Mouse (Mus musculus): ENCODE measurements at regions not wholly inside any gene's neighbourhood (a gene's known extent, or its start where the extent isn't known, plus 50 kb on each side); places are given as distances from the start of the nearest gene placed in this dataset.

DNA sequence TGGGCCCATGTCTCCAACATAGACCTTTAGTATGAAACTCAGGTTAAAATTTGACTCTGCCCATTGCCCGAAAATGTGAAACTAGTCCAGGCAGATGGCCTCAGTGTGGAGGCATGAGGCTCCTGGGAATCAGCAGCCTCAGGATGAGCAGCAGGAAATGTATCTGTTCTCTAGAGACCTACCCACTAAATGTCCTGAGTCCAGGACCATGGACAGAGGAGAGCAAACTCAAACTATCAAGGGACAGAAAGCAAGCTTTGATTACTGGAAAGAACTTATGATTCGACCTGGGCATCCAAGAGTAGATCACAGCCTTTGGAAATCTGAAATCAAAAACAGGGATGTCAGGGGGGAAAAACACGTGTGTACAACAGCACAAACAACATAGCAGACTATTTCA is 230.3 kb upstream of the Ncam1 start:
- intact Hi-C loops (cut with DNase I) = no loop called here
- DNase-seq = peak; percentile 51 to 61

DNA sequence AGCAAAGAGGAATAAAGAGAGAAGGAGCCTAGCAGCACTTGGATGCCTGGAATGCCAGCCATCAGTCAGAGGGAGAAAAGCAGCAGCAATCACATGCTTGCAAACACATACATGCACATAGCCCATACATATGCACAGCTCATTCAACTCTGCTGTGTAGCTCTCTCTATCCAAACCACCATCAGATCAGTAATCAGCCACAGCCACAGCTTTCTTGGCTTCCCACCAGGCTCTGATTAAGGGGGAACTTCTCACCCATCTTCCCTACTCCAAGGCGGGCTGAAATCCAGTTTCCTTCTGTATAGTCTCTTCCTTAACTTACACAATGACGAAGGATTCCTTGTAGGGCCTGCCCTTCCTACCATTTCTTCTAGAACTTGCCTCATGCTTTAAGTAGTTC is 229.8 kb upstream of the Ncam1 start:
- intact Hi-C loops (cut with DNase I) = no loop called here
- no peak for DNase-seq

DNA sequence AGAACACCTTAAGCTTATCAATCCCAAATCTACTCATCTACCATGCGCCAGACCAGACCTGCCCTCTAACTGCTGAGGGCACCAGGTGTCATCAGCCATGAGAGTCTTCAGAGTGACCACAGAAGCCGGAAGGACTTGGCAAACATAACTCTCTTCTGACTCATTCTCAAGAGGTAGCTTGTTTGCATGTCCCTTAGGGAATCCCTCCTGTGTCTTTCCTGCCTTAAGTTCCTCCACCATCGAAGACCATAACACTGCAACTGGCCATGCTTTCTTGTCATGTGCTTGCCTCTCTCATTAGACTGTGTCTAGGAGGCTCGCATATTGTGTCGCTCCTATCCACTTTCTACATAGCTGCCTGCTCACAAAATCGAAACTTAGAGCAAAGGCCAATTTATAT is 226.1 kb upstream of the Ncam1 start:
- intact Hi-C loops (cut with DNase I) = no loop called here
- no peak for DNase-seq

DNA sequence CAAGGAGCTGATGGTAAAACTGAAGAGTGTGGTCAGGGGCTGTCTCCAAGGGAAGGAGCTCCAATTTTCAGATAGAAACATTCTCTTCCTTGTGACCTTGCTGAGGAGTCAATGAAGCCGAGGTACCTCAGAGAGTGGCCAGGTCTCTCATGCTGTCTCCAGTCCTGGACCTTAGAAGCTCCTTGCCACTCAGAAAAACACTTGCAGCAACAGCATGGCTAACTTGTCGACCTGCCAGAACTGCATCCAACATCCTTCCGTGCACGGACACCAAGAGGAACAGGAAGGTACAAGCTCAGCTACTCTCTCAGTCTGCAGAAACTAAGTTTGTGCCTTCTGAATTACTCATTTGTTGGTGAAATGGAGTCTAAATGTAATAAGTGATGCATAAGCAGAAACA is 214.9 kb upstream of the Ncam1 start:
- intact Hi-C loops (cut with DNase I) = no loop called here
- no peak for DNase-seq

DNA sequence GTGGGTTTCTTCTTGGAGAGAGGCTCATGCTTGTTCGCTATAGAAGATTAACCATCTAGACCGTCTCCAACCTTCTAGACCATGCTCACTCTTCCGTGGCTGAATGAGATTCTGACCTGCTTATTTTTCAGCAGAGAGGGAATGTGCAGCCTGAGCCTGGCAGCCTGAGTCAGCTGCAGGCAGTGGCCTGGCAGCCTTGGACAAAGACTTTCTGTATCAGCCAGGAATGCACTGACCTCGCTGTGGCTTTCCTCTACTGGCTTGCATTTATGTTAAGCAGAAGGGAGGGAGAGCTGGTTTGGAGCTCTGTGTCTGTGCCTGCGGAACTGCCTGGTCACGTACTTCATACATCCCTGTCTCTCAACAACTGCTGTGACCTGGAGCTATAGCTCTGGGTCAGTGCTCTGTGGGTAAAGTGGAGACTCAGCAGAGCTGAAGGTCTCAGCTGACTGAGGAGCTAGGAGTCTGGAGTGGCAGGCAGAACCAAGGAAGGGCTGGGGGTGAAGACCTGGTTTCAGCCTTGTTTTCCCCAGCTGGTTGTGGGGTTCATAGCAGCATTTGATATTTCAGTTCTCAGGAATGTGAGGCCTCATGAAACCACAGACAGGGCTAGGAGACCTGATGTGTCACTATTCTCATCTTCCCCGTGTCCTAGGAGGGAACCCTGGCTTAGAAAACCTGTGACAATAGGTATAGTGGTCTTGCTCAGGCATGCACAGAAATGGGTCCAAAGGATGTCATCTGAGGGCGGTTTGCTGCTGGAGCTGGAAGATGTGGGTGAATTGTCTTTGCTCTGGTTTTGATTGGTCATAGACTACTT is 207.2 kb upstream of the Ncam1 start:
- intact Hi-C loops (cut with DNase I) = no loop called here
- peak; percentile 34 to 48 for DNase-seq

DNA sequence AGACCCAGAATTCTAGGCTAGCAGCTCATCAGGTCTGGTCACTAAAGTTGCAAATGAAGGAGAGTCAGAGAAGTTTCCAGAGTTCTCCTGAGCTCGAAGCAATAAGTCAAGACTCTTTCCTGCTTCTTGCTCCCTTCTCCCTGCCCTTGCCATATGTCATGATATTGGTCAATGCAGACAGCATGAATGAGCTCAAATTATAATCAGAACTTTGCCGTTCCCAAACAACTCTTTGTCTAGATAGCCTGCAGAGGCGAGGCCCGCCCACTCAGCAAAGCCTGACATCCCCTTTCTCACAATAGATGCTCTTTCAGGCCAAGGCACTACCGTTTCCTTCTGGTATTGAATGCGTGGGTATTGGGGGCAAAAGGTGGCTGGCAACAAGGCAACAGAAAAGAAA is 204.0 kb upstream of the Ncam1 start:
- DNase-seq = no peak
- intact Hi-C loops (cut with DNase I) = no loop called here

DNA sequence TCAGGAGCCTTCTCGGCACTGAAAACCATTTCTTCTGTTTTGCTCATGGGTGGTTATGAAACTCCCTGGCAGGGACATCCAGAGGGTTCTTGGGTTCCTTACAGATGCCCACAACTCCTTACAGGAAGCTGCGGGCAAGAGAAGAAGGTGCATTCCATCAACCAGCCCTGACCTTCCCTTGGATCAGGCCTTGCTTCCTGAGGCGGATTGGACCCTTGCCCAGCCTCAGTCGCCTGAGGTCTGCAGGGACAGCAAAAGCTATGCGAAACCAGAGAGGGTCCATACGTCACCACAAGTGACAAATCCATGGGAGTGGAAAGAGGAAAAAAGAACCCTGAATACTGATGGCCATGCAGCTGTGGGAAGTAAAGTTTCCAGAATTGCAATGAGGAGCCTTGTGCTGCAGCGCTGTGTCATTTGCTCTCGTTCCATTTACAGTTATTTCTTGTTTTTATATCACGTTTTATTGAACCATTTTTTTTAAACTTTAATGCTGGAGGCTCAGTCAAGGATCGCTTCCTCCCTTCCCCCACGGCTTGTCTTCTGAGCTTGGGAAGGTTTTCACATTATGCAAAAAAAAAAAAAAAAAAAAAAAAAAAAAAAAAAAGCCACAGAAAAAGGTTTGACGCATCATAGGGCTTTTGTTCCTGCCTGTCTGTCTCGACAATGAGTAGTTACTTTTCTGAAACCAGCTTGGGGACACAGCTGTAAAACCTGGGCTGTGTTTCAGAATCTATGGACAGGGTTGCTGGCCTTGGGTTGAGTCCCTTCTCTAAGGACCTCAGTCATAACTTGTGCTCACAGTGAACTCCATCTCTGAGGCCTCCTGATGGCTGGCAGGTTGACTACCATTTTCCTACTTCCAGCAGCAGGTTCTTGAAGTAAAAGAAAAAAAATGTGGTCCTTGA is 202.0 kb upstream of the Ncam1 start:
- intact Hi-C loops (cut with DNase I) = no loop called here
- peak; percentile 41 to 51 for DNase-seq

DNA sequence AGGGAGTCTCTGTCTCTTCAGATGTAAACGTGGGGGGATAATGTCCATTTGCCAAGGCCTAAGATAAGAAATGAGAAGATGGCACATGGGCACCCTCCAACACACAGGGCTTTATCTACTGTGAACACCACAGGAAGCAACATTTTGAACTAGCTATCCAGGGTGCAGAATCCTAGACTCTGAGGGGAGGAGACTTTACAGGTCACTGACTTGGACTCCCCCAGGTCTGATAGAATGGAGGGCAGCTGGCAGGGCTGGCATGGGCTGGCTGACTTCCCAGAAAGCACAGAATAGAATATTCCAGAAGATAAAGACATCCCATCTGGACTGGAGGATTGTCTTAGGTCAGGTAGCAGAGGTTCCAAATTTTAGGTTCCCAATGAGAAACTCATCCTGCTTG is 201.2 kb upstream of the Ncam1 start:
- DNase-seq = peak; percentile 37 to 48
- intact Hi-C loops (cut with DNase I) = no loop called here

DNA sequence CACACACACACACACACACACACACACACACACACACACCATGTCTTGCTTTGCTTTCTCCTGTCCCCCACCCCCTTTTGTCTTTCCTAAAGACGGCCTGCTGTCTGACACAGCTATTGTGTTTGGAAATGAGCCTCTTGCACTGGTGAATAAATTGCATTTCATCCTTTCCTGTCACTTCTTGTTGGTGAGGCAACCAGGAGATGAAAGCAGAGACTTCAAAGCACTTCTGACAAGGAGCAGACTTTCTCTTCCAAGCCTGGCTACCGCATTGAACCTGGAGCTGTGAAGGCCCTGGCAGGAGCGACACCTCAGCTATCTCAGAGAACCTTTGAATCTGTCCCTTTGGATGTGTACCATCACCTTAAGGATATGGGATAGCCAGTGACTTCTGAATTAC is 199.4 kb upstream of the Ncam1 start:
- intact Hi-C loops (cut with DNase I) = no loop called here
- DNase-seq = no peak

DNA sequence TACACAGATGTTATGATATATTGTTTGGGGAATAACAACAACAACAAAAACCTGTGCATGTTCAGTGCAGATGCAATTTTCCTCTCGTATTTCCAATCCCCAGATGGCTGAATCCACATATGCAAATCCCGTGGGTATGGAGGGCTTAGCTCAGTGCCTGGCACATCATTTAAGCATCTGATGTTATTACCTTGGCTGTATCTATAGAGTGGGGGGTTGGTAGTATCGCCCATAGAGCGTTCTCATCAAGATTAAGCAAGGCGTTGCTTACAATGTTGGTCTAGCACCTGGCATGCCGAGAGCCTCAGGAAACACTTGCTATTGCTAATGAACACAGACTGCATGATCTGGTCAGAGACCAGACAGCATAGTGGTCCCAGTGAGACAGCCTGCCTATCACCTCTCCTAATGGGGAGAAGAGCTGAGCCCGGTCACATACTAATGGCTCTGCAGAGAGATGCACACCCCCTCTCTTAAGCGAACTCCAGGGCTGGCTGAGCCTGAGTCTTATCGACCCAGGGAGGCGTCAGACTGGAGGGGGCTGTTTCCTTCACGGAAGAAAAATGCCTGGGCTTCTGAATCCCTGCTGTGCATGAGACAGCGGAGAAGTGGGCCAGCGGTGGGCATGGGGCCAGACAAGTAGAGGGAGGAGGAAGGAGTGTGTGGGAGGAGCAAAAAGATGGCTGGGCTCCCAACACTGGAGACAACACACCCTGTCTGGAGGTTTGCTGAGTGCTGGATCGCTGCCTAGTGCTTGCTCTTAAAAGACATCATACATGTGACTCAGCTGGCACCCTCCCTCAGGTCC is 190.9 kb upstream of the Ncam1 start:
- intact Hi-C loops (cut with DNase I) = no loop called here
- peak; percentile 92 to 94 for DNase-seq

DNA sequence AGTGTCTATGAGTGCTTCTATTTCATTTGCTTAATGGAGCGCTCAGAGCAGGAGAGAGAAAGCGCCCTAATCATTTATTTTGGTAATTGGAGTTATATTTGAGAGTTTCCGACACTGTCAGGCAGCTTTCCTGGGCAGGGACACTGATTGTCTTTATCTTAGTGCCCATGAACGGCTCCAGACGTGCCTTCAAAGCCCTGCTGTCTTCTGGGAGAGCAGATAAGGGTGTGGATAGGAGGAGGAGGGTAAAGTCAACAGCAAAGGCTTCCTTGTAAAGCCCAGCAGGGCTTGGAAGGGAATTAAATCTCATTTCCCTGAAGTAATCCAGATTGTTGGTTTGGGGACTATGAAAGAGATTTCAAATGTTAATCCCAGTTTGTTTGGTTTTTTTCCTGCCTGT is 189.3 kb upstream of the Ncam1 start:
- peak in 1 of 2 experiments; percentile 11 for DNase-seq
- intact Hi-C loops (cut with DNase I) = no loop called here

DNA sequence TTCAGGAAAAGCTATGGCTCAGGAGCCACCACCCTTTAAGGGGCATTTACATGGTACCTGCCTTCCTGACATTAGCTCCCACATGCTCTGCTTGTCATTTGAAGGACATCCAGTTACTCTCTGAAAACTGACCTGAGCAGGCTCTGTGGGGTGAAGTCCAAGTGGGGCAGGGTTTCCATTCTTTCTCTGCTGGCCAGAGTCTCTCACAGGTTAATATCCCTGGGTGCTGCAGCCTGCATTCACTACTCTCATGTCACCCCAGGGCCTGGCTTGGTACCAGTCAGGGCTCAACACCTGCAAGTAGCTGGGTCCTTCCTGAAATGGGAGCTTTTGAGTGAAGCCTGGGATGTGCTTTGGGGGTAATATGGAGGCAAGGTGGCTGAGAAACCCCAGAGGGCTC is 188.8 kb upstream of the Ncam1 start:
- peak; percentile 23 to 36 for DNase-seq
- intact Hi-C loops (cut with DNase I) = no loop called here

DNA sequence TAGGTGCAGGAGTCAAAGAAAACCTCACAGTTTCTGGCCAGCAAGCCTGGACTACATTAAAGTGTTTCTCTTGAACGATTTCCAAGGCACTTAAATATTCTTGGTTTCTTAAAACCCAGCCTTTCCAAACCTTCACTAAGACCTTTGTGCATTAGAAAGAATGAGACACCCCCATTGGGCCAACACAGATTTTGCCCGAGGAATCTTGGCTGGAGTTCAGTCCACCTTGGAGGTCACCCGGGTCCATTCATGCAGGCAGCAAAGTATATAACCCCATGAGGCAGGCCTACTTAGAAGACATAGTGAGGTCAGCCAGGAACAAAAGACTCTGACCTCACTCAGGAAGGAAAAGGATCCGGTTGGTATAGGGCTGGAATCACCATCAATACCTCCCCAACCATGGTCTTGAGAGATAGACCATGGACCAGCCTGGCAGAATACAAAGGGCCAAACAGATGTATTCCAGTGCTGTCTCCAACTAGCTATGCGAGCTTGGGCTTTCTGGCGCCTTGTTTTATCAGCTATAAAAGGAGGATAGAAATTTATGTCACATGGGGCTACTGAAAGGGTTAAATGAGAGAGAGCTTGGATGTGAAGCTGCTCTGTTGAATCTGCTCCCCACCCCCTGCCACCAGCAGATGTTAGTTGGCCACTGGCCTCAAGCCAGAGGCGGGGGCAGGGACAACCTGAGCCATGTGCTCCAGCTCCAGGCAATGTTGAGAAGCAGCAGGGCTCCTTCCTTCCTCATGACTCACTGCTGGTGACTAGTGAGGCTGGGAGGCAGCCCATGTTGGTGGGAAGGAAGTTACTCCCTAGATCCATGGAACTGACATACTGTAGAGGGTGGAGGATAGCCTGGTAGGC is 181.9 kb upstream of the Ncam1 start:
- intact Hi-C loops (cut with DNase I) = no loop called here
- DNase-seq = peak; percentile 73

DNA sequence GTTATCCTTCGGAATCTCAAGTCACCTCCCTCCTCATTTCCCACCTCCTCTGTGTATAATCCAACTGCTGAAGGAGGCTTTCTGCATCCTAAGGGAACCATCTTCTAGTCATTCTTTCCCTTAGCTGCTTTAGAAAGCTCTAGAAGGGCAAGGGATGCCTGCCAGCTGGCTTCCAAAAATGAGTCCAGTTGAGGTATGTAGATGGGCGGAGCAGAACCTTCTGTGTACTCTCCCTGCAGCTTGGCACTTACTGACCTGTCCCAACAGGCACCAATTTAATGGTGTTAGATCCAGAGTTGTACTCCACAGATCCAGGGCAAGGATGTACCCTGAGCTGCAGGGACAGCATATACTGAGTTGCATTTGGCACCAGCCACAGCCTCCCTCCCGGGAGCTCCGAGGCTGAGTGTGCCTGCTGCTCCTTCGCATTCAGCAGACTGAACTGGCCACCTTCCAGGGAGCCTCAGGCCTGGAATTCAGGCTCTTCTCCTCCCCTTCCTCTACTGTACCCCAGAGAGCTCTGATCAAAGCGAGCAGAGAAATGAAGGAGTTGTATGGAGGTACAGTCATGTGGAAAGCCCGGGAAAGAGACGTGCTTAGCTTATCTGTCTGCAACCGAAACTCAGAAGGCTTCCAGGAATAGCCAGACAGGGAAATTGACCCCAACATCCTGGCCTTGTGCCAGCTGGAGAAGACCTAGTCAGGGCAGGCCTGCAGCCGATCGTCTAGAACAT is 177.4 kb upstream of the Ncam1 start:
- intact Hi-C loops (cut with DNase I) = no loop called here

DNA sequence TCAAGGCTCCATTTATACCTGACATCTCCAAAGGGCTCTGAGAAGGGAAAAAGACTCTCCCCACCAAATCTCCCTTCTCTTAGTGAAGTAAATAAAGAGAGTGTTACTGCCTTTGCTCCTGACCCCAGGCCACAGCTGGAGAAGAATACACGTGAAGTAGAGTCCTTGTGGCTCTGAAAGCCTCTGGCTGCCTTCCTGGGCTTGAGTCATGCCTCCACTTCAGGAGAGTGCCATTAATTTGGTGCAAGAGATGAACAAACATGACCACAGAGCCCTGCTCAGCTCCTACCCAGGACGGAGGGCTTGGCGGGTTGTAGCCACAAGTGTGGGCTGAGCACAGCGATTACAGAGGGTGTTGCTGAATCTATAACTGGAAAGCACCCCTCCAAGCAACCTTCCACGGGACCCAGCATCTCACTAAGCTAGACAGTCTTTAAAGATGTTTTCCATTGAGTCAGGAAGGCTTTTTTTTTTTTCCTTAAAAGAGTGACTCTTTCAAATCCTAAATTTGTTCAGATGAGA is 175.3 kb upstream of the Ncam1 start:
- DNase-seq = no peak
- intact Hi-C loops (cut with DNase I) = no loop called here

More for the DNA sequence above, 177.4 kb upstream of the Ncam1 start:
- DNase-seq = peak; percentile 80 to 83

DNA sequence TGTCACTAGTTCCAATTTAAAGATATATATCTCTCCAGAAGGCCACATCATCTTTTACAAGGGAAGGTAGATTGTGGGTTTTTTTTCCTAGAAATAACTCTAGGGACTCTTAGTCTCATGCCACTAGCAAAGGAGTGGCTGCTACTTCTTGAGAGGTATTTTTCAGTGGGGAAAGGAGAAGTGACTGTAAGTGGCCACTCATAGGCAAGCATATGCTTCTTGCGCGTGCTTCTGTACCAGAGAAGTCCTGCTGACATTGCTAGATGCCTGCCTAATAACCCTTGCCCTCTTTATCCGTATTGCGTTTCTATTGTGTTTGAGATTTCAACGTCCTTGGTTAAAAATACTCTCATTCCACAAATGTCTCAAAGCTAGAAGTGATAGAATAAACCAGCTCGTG is 170.7 kb upstream of the Ncam1 start:
- intact Hi-C loops (cut with DNase I) = no loop called here
- no peak for DNase-seq

DNA sequence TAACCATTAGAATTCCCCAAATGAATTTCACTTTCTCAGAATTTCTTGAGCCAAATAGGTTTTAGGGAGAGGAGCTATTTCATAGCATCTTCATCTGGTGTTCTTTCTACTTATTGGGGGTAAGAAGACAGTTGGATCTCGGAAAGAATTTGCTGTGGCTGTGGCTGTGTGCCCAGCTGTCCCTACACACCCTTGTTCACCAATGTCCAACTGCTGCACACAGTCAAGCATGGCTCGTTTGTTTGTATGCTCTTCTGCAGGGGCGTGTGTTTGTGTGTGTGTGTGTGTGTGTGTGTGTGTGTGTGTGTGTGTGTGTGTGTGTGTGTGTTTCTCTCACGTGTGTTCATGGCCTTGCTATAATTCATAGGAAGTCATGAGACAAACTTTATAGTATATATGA is 165.9 kb upstream of the Ncam1 start:
- DNase-seq = no peak
- intact Hi-C loops (cut with DNase I) = no loop called here

DNA sequence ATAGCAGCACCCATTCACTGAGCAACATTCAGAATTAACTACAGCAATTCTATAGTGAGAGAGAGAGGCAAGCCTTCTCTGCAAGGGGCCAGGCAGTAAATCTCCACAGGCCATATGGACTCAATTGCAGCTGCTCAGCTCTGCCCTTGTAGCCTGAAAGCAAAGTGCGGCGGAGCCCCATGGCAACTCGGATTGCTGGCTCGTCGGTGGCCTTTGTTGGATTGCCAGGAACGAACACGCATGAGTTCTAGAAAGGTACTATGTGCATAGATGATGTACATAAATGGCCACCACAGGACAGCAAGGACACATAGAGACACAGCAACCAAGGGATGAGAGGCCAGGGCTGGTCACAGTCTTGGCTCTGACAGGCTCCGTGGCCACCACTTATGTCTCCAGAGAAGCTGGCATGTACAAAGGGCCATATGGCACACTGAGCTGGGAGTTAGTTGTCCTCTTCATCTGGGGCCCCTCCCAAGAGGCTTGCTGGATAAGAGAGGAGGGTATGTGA is 163.9 kb upstream of the Ncam1 start:
- intact Hi-C loops (cut with DNase I) = no loop called here
- no peak for DNase-seq

DNA sequence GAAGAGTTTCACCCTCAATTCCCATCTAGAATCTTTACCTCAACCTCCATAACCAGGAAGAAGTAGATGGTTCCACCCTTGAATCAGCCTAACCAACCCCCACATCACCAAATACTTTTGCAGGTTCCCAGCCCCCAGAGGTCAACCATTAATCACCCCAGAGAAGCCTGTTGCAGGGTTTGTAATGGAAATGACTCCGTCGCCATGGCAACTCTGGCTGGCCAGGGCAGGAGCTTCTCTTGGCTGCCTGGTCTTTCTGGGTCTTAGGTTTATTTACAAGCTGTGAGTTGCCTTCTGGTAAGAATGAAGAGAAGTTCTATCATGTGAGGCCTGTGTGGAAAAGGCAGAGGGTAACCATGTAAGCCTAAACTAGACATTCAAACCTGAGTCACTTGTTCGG is 163.2 kb upstream of the Ncam1 start:
- no peak for DNase-seq
- intact Hi-C loops (cut with DNase I) = no loop called here
